Mouse (Mus musculus) hindbrain, embryonic 10.5 days (tissue): ENCODE data around the gene Pnkd. TPM values are rescaled to one million over a fixed set of nuclear protein-coding genes. Genes with fewer than 3 reads are reported as not detected.

Experiments
- DNase-seq: peaks from one replicate; pipeline ENCODE4 v3.0.0-alpha.2; 2017; ENCODE audit warnings: low spot score
- H3K27ac ChIP-seq: fragments of 300-500 bp; sonication (generic); 2 replicates; pipeline ENCODE4 v1.5.1; 2016; ENCODE audit warnings: mild to moderate bottlenecking, moderate library complexity
- H3K27me3 ChIP-seq: fragments of 300-500 bp; sonication (generic); 2 replicates; pipeline ENCODE4 v1.6.1; 2016; ENCODE audit warnings: mild to moderate bottlenecking; ENCODE audit not compliant: poor library complexity, insufficient read depth, severe bottlenecking
- H3K36me3 ChIP-seq: fragments of 300-500 bp; sonication (generic); 2 replicates; pipeline ENCODE4 v1.6.1; 2016; ENCODE audit warnings: mild to moderate bottlenecking, moderate library complexity
- H3K4me1 ChIP-seq: fragments of 300-500 bp; sonication (generic); replicated peaks from 2 replicates; pipeline ENCODE4 v1.6.1; 2016; ENCODE audit warnings: mild to moderate bottlenecking
- H3K4me3 ChIP-seq: fragments of 300-500 bp; sonication (generic); 2 replicates; pipeline ENCODE4 v1.5.1; 2016; ENCODE audit warnings: mild to moderate bottlenecking, moderate library complexity
- H3K9me3 ChIP-seq: fragments of 300-500 bp; sonication (generic); 2 replicates; pipeline ENCODE4 v1.6.1; 2016; ENCODE audit warnings: mild to moderate bottlenecking, moderate library complexity
- WGBS: fragments of 180-500 bp; shearing (Covaris S2); methylation state at CpG from one replicate; pipeline ENCODE4 v1.1.7; 2016; 5-methylcytosine and 5-hydroxymethylcytosine counted together
- polyA plus RNA-seq: library from polyadenylated mRNA; unstranded; fragments of >200 nt; fragmentation: Nextera tagmentation; extraction: Ambion mirVana; gene quantifications from 2 replicates; pipeline ENCODE4 v1.2.1, GENCODE M21; 2016

Gene Pnkd
- 111 and 120 TPM in 2 replicates for polyA plus RNA-seq

- WGBS: under 1% methylated on average over 56 of the region's 56 CpGs
- Histone ChIP-seq H3K27ac (peak within 1 kb of the TSS; percentile 88), H3K36me3 (peaks cover 52% of the 10 kb centered on the region), H3K9me3 (no peaks in the 10 kb centered on the region), H3K27me3 (no peaks in the 10 kb centered on the region), H3K4me1 (peaks cover 31% of the 10 kb centered on the region), H3K4me3 (peak within 1 kb of the TSS; percentile 81)
- peak; percentile 100 for DNase-seq
These were observed at the start of gene Pnkd, which contains the start of gene Aamp for GRCm38 (mm10) chr1:74284543-74285160. Pnkd (plus strand) TSS chr1:74284930. Aamp (minus strand) TSS chr1:74284738.

- peak; percentile 97 for DNase-seq
- H3K4me3 ChIP-seq: peak within 1 kb of the TSS; percentile 94
- peaks cover 33% of the 10 kb centered on the region for H3K4me1 ChIP-seq
- H3K9me3 ChIP-seq: no peaks in the 10 kb centered on the region
- no peaks in the 10 kb centered on the region for H3K36me3 ChIP-seq
- H3K27ac ChIP-seq: peak within 1 kb of the TSS; percentile 95
- H3K27me3 ChIP-seq: no peaks in the 10 kb centered on the region
- WGBS: 2% methylated on average over 55 of the region's 55 CpGs
These were observed 48.7 kb upstream of the Pnkd start, which contains the start of gene Arpc2 for GRCm38 (mm10) chr1:74235938-74236589. Arpc2 (plus strand) TSS chr1:74236084.

GRCm38 (mm10) chr1:74236590-74237317, 48.0 kb upstream of the Pnkd start:
- peak overlapping the region; percentile 95 for H3K27ac ChIP-seq
- no peaks in the 10 kb centered on the region for H3K36me3 ChIP-seq
- H3K4me1 ChIP-seq: peaks cover 33% of the 10 kb centered on the region
- peak; percentile 53 for DNase-seq
- no peaks in the 10 kb centered on the region for H3K9me3 ChIP-seq
- H3K27me3 ChIP-seq: no peaks in the 10 kb centered on the region
- peak overlapping the region; percentile 94 for H3K4me3 ChIP-seq
- under 1% methylated on average over 57 of the region's 57 CpGs for WGBS

- no peaks in the 10 kb centered on the region for H3K27me3 ChIP-seq
- 55% methylated on average over 5 of the region's 5 CpGs for WGBS
- peak overlapping the region; percentile 95; the same call in 1 of the 2 replicates for H3K27ac ChIP-seq
- DNase-seq: no peak
- H3K36me3 ChIP-seq: no peaks in the 10 kb centered on the region
- peaks cover 33% of the 10 kb centered on the region for H3K4me1 ChIP-seq
- H3K9me3 ChIP-seq: no peaks in the 10 kb centered on the region
- H3K4me3 ChIP-seq: peak overlapping the region; percentile 94
These were observed 47.1 kb upstream of the Pnkd start for GRCm38 (mm10) chr1:74237671-74238070.

DNA sequence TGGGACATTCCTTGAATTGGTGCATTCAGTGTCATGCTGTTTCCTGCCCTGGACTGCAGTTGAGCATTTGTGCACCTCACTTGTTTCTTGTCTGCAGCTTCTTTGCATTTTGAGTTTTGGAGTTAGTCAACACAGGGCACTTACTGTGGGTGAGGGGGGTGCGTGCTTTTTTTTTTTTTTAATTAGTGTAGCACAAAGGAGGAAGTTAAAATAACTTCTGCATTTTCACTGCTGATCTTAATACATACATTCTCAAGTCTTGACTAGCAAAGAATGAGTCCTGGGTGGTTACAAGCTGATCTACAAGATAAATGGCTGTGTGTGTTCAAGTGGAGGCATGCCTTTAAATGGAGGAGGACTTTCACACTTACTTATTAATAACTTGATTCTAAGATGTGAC, 46.6 kb upstream of the Pnkd start:
- Histone ChIP-seq H3K27me3 (no peaks in the 10 kb centered on the region), H3K27ac (no peak overlapping the region), H3K4me1 (peaks cover 33% of the 10 kb centered on the region), H3K9me3 (no peaks in the 10 kb centered on the region), H3K36me3 (0 out of 2 replicates have a peak, but pooled peaks cover 4% of the 10 kb centered on the region), H3K4me3 (peak overlapping the region; percentile 94)
- DNase-seq: no peak
- WGBS: 80% methylated on average over 1 of the region's 1 CpGs

DNA sequence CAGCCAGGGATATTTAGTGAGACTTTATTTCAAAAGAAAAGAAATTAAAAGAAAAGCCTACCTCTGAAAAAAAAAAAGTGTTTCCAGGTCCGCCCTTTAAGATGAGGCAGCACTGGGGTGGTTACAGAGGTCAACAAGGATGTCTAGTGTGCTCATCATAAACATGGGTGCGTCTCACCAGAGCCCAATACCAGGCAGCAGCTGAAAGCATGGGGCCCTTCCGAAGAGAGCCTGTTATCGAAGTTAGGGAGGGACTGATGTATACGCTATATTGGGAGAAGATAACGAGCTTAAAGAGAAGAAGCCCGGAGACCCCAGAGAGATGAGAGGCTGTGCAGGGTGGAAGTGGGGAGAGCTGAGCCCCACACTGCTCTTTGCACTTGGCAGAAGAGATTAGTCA, 45.6 kb upstream of the Pnkd start:
- 83% methylated on average over 7 of the region's 7 CpGs for WGBS
- Histone ChIP-seq H3K4me1 (peaks cover 33% of the 10 kb centered on the region), H3K27me3 (no peaks in the 10 kb centered on the region), H3K27ac (no peak overlapping the region), H3K36me3 (0 out of 2 replicates have a peak, but pooled peaks cover 6% of the 10 kb centered on the region), H3K9me3 (no peaks in the 10 kb centered on the region), H3K4me3 (no peak overlapping the region)
- DNase-seq: no peak

DNA sequence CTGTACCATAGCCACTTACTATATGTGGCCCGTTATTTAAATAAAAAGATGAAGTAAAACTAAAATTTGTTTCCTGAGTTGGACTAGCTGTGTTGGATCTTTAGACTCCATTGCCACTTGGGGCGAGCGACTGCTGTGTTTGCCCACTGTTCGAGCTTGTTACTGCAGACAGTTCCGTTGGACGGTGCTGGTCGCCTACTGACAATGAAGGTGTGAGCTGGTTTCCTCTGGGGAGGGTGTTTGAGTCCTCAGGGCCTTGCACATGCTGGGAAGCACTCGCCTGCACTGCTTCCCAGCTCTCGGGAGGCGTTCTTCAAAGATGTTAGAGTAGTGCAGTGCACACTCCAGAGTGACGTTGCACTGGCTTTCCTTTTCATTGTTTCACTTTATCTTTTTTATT, 45.1 kb upstream of the Pnkd start:
- WGBS: 73% methylated on average over 11 of the region's 11 CpGs
- H3K27me3 ChIP-seq: no peaks in the 10 kb centered on the region
- DNase-seq: no peak
- H3K9me3 ChIP-seq: no peaks in the 10 kb centered on the region
- H3K4me3 ChIP-seq: no peak overlapping the region
- H3K27ac ChIP-seq: no peak overlapping the region
- H3K36me3 ChIP-seq: 0 out of 2 replicates have a peak, but pooled peaks cover 6% of the 10 kb centered on the region
- peaks cover 33% of the 10 kb centered on the region for H3K4me1 ChIP-seq

GRCm38 (mm10) chr1:74240311-74240710, 44.4 kb upstream of the Pnkd start:
- Histone ChIP-seq H3K9me3 (no peaks in the 10 kb centered on the region), H3K4me1 (peaks cover 33% of the 10 kb centered on the region), H3K27me3 (no peaks in the 10 kb centered on the region), H3K36me3 (0 out of 2 replicates have a peak, but pooled peaks cover 6% of the 10 kb centered on the region), H3K4me3 (no peak overlapping the region), H3K27ac (no peak overlapping the region)
- 85% methylated on average over 6 of the region's 6 CpGs for WGBS
- DNase-seq: no peak

- no peaks in the 10 kb centered on the region for H3K9me3 ChIP-seq
- H3K4me1 ChIP-seq: peaks cover 33% of the 10 kb centered on the region
- no peak for DNase-seq
- WGBS: 89% methylated on average over 4 of the region's 4 CpGs
- H3K27ac ChIP-seq: no peak overlapping the region
- peaks cover 7% of the 10 kb centered on the region; the same call in 1 of the 2 replicates for H3K36me3 ChIP-seq
- H3K4me3 ChIP-seq: no peak overlapping the region
- H3K27me3 ChIP-seq: no peaks in the 10 kb centered on the region
These were observed 43.9 kb upstream of the Pnkd start for GRCm38 (mm10) chr1:74240832-74241231.

- Histone ChIP-seq H3K36me3 (peaks cover 45% of the 10 kb centered on the region), H3K4me1 (peaks cover under 1% of the 10 kb centered on the region), H3K27me3 (no peaks in the 10 kb centered on the region), H3K9me3 (no peaks in the 10 kb centered on the region), H3K27ac (no peak overlapping the region), H3K4me3 (no peak overlapping the region)
- no peak for DNase-seq
- 87% methylated on average over 2 of the region's 2 CpGs for WGBS
These were observed 39.2 kb upstream of the Pnkd start for GRCm38 (mm10) chr1:74245525-74245924.

GRCm38 (mm10) chr1:74248799-74249198, 35.9 kb upstream of the Pnkd start:
- no peak for DNase-seq
- Histone ChIP-seq H3K4me1 (no peaks in the 10 kb centered on the region), H3K9me3 (no peaks in the 10 kb centered on the region), H3K36me3 (peaks cover 72% of the 10 kb centered on the region), H3K27ac (no peak overlapping the region), H3K4me3 (no peak overlapping the region), H3K27me3 (no peaks in the 10 kb centered on the region)
- WGBS: 91% methylated on average over 1 of the region's 1 CpGs

DNA sequence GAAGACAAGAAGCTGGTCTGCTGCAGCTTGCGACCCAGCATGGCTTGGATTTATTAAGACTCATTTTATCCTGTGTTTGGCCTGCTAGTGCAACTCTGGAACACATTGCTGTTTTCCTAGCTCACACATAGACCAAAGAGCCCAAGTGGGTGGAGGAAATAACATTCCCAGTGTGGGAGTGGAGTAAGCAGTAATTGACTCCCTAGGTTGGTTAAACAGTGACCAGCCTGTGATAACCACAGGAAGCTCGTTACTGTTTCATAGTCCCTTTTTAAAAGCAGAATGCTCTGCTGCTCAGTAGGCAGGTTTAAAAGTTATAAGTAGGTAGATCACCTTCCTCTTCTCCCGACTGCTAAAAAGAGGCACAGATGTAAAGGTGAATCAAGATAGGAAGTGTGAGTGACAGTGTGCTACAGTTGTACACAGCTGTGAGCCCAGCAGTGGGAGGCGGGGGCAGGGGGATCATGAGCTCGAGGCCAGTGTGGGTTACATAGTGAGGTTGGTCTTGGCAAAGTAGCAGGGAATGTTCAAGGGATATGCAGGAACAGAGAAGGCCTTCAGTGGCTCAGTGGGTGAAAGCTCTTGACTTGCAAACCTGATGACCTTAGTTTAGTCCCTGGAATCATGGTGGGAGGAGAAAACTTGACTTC, 35.3 kb upstream of the Pnkd start:
- WGBS: 87% methylated on average over 5 of the region's 5 CpGs
- Histone ChIP-seq H3K9me3 (no peaks in the 10 kb centered on the region), H3K4me1 (no peaks in the 10 kb centered on the region), H3K27me3 (no peaks in the 10 kb centered on the region), H3K36me3 (peaks cover 78% of the 10 kb centered on the region), H3K27ac (no peak overlapping the region), H3K4me3 (no peak overlapping the region)
- DNase-seq: no peak
